In genomic region chr12:98181729-98182128, GRCm38 (mm10) we compare ENCODE assay signal across 8 mouse cellular contexts.
DNase-seq lines count a peak whose midpoint lies in the region; ATAC-seq and TF ChIP-seq lines count a peak whose summit lies in the region.
"Had no signal": no experiment of that assay in that cellular context is flagged by ENCODE, and none has a peak within 500 bp of the region (broad histone marks: within the 10 kb centered on the region; RNA-seq: fewer than 3 reads in every experiment).

No protein-coding gene starts in this region.

- WGBS in embryonic facial prominence, embryonic 13.5 days: 11% methylated on average over 9 of the region's 9 CpGs

- H3K4me2 ChIP-seq in embryonic facial prominence, embryonic 13.5 days: peak overlapping the region; percentile 46

- intact Hi-C loops in heart, postnatal 10 days (cut with DNase I): loop anchor here (2.0 kb wide), 2 partner anchors 187 to 309 kb away; no protein-coding TSS in a partner anchor

- peak; percentile 45 for ATAC-seq in G1E (ENCODE audit: extremely low read depth, insufficient number of reproducible peaks, low FRiP score, poor library complexity, severe bottlenecking)
- peak; percentile 36 for ATAC-seq in activated CD4-positive, CD25-positive, alpha-beta regulatory T cell, adult 4 months
- ATAC-seq in embryonic facial prominence, embryonic 13.5 days (ENCODE audit: insufficient number of reproducible peaks, insufficient read depth, low FRiP score, low TSS enrichment, low read depth): no peak

- H3K4me1 ChIP-seq in G1E (ENCODE audit: insufficient read depth, low read depth, low read length): no peaks in the 10 kb centered on the region
- peaks cover 5% of the 10 kb centered on the region; the same call in 1 of the 2 replicates for H3K4me1 ChIP-seq in embryonic facial prominence, embryonic 13.5 days

- no peak overlapping the region for H3K4me3 ChIP-seq in G1E (ENCODE audit: low read depth, low read length)
- H3K4me3 ChIP-seq in embryonic facial prominence, embryonic 13.5 days: no peak overlapping the region
- H3K4me3 ChIP-seq: myocyte had no signal

- DNase-seq in G1E (ENCODE audit: low spot score): peak; percentile 19
- peak; percentile 48 to 71 for DNase-seq in heart, postnatal 10 days
- peak; percentile 17 to 78 for DNase-seq in layer of hippocampus, adult 18-20 months (ENCODE audit: low spot score in 2 of 2)
- DNase-seq in lung, postnatal 25 days (ENCODE audit: low spot score): peak; percentile 26
- peak; percentile 29 to 35 for DNase-seq in right cerebral cortex, postnatal 36 days (ENCODE audit: low spot score in 2 of 2)

- H3K9ac ChIP-seq in embryonic facial prominence, embryonic 13.5 days: no peak overlapping the region

- H3K27me3 ChIP-seq in G1E (ENCODE audit: insufficient read depth, low read length): no peaks in the 10 kb centered on the region
- H3K27me3 ChIP-seq in embryonic facial prominence, embryonic 13.5 days: peaks cover 12% of the 10 kb centered on the region

- H3K9me3 ChIP-seq in G1E (replicated peaks): no peaks in the 10 kb centered on the region
- no peaks in the 10 kb centered on the region for H3K9me3 ChIP-seq in embryonic facial prominence, embryonic 13.5 days

- H3K27ac ChIP-seq in embryonic facial prominence, embryonic 13.5 days: no peak overlapping the region

- H3K36me3 ChIP-seq in G1E (replicated peaks): no peaks in the 10 kb centered on the region
- no peaks in the 10 kb centered on the region for H3K36me3 ChIP-seq in embryonic facial prominence, embryonic 13.5 days

- TF ChIP-seq CTCF in G1E (IDR thresholded peaks at IDR 0.05; ENCODE audit: low read depth, low read length): peak; percentile 50
